Mouse (Mus musculus): Measurements from ENCODE around the gene Abr.

GRCm38 (mm10) chr11:76536576-76537354 is 85.3 kb downstream of the Abr start:
- peak; percentile 65 for TF ChIP-seq CTCF (IDR thresholded peaks at IDR 0.05; ENCODE audit: insufficient read depth, low read length)
- no peak for TF ChIP-seq POLR2A (IDR thresholded peaks at IDR 0.05; ENCODE audit: borderline replicate concordance, extremely low read depth, low read depth, low read length)
